Mouse (Mus musculus) heart, postnatal 0 days (tissue): ENCODE results near the gene Tulp4. TPM values are rescaled to one million over a fixed set of nuclear protein-coding genes. Genes with fewer than 3 reads are reported as not detected.
A peak's percentile ranks its signal among the peaks of the same experiment; 100 is the strongest.

Source experiments
- ATAC-seq: fragments of 200-750 bp; cut with Nextera tagmentation; 2 replicates; pipeline ENCODE4 v1.8.0; 2017; ENCODE audit warnings: low read depth, moderate number of reproducible peaks, moderate library complexity; ENCODE audit not compliant: insufficient read depth
- DNase-seq: peaks from one replicate; pipeline ENCODE4 v3.0.0-alpha.2; 2016; ENCODE audit warnings: low spot score
- H3K27ac ChIP-seq: fragments of 300-500 bp; sonication (generic); 2 replicates; pipeline ENCODE4 v1.5.1; 2014; ENCODE audit warnings: low read depth, mild to moderate bottlenecking
- H3K27me3 ChIP-seq: fragments of 300-500 bp; sonication (generic); 2 replicates; pipeline ENCODE4 v1.6.1; 2014; ENCODE audit warnings: low read length, mixed read lengths; ENCODE audit not compliant: control insufficient read depth, insufficient read depth
- H3K36me3 ChIP-seq: fragments of 300-500 bp; sonication (generic); replicated peaks from 2 replicates; pipeline ENCODE4 v1.6.1; 2014; ENCODE audit warnings: low read length, mixed read lengths; ENCODE audit not compliant: control insufficient read depth, insufficient read depth
- H3K4me1 ChIP-seq: fragments of 300-500 bp; sonication (generic); 2 replicates; pipeline ENCODE4 v1.6.1; 2014; ENCODE audit warnings: antibody characterized with exemption; ENCODE audit not compliant: control insufficient read depth, insufficient read depth
- H3K4me2 ChIP-seq: fragments of 300-500 bp; sonication (generic); 2 replicates; pipeline ENCODE4 v1.6.1; 2014; ENCODE audit warnings: low read depth, mild to moderate bottlenecking, low read length, moderate library complexity
- H3K4me3 ChIP-seq: fragments of 300-500 bp; sonication (generic); 2 replicates; pipeline ENCODE4 v1.5.1; 2014; ENCODE audit warnings: low read depth, low read length
- H3K9ac ChIP-seq: fragments of 300-500 bp; sonication (generic); replicated peaks from 2 replicates; pipeline ENCODE4 v1.6.1; 2014; ENCODE audit warnings: low read depth, low read length, mixed read lengths
- H3K9me3 ChIP-seq: fragments of 300-500 bp; sonication (generic); replicated peaks from 2 replicates; pipeline ENCODE4 v1.6.1; 2016; ENCODE audit warnings: low read length; ENCODE audit not compliant: control insufficient read depth
- CTCF ChIP-seq: IDR thresholded peaks from 2 replicates; pipeline ENCODE4 v1.5.1; 2016; ENCODE audit warnings: antibody characterized with exemption, control low read depth, low read depth
- EP300 ChIP-seq: IDR thresholded peaks from 2 replicates; pipeline ENCODE4 v1.6.1; 2016; ENCODE audit warnings: antibody characterized with exemption, low read depth
- WGBS: fragments of 180-500 bp; shearing (Covaris S2); extraction: QIAGEN DNeasy Blood & Tissue Kit; methylation state at CpG from one replicate; pipeline ENCODE4 v1.1.7; 2014; 5-methylcytosine and 5-hydroxymethylcytosine counted together
- polyA plus RNA-seq: library from polyadenylated mRNA; unstranded; fragments of >200 nt; fragmentation: Nextera tagmentation; extraction: Ambion mirVana; gene quantifications from 2 replicates; pipeline ENCODE4 v1.2.1, GENCODE M21; 2015
- total RNA-seq: library from RNA; depleted of rRNA; stranded (reverse); fragments of >200 nt; gene quantifications from 2 replicates; pipeline ENCODE4 v1.2.3, GENCODE M21; 2014; ENCODE audit warnings: low replicate concordance

Tulp4 gene
- total and polyA plus RNA-seq, 2 experiments from 2014 or later = 33.3 to 45.2 TPM

GRCm38 (mm10) chr17:6141344-6141743, 35.1 kb downstream of the Tulp4 start:
- H3K9me3 ChIP-seq = no peaks in the 10 kb centered on the region
- H3K9ac ChIP-seq = no peak overlapping the region
- H3K4me1 ChIP-seq = peaks cover 7% of the 10 kb centered on the region; the same call in 1 of the 2 replicates
- H3K27ac ChIP-seq = 0 out of 2 replicates have a peak overlapping the region, but pooled peaks have one; percentile 34
- no peak for ATAC-seq
- H3K4me2 ChIP-seq = no peak overlapping the region
- H3K4me3 ChIP-seq = no peak overlapping the region
- H3K36me3 ChIP-seq = peaks cover 16% of the 10 kb centered on the region
- no peaks in the 10 kb centered on the region for H3K27me3 ChIP-seq
- TF ChIP-seq CTCF (no peak), EP300 (no peak)
- DNase-seq = no peak
- 86% methylated on average over 2 of the region's 2 CpGs for WGBS

- Histone ChIP-seq H3K36me3 (peaks cover 12% of the 10 kb centered on the region), H3K27me3 (no peaks in the 10 kb centered on the region), H3K4me2 (no peak overlapping the region), H3K4me1 (peaks cover 7% of the 10 kb centered on the region; the same call in 1 of the 2 replicates), H3K4me3 (no peak overlapping the region), H3K27ac (no peak overlapping the region), H3K9ac (no peak overlapping the region), H3K9me3 (no peaks in the 10 kb centered on the region)
- ATAC-seq (no peak), DNase-seq (no peak)
- 67% methylated on average over 2 of the region's 2 CpGs for WGBS
- TF ChIP-seq EP300 = no peak
- no peak for TF ChIP-seq CTCF
Measured at GRCm38 (mm10) chr17:6145244-6145643, 39.0 kb downstream of the Tulp4 start.

- Histone ChIP-seq H3K9ac (no peak overlapping the region), H3K27ac (no peak overlapping the region), H3K9me3 (no peaks in the 10 kb centered on the region), H3K27me3 (no peaks in the 10 kb centered on the region), H3K36me3 (no peaks in the 10 kb centered on the region), H3K4me3 (no peak overlapping the region), H3K4me1 (no peaks in the 10 kb centered on the region), H3K4me2 (no peak overlapping the region)
- TF ChIP-seq EP300 = no peak
- no peak for TF ChIP-seq CTCF
- 88% methylated on average over 4 of the region's 4 CpGs for WGBS
- DNase-seq (no peak), ATAC-seq (no peak)
Measured at GRCm38 (mm10) chr17:6152941-6153340, 46.7 kb downstream of the Tulp4 start.

GRCm38 (mm10) chr17:6153581-6153980, 47.3 kb downstream of the Tulp4 start:
- no peak for TF ChIP-seq CTCF
- no peak for TF ChIP-seq EP300
- no peaks in the 10 kb centered on the region for H3K27me3 ChIP-seq
- no peak overlapping the region for H3K9ac ChIP-seq
- no peak for DNase-seq
- H3K27ac ChIP-seq = no peak overlapping the region
- no peaks in the 10 kb centered on the region for H3K9me3 ChIP-seq
- no peak overlapping the region for H3K4me2 ChIP-seq
- no peaks in the 10 kb centered on the region for H3K4me1 ChIP-seq
- ATAC-seq = no peak
- no peak overlapping the region for H3K4me3 ChIP-seq
- 66% methylated on average over 4 of the region's 4 CpGs for WGBS
- H3K36me3 ChIP-seq = no peaks in the 10 kb centered on the region

GRCm38 (mm10) chr17:6154366-6154765, 48.1 kb downstream of the Tulp4 start:
- Histone ChIP-seq H3K4me1 (no peaks in the 10 kb centered on the region), H3K9me3 (no peaks in the 10 kb centered on the region), H3K4me3 (no peak overlapping the region), H3K4me2 (no peak overlapping the region), H3K27me3 (no peaks in the 10 kb centered on the region), H3K36me3 (no peaks in the 10 kb centered on the region), H3K9ac (no peak overlapping the region), H3K27ac (no peak overlapping the region)
- 74% methylated on average over 4 of the region's 4 CpGs for WGBS
- TF ChIP-seq CTCF (no peak), EP300 (no peak)
- DNase-seq = no peak
- no peak for ATAC-seq

GRCm38 (mm10) chr17:6160495-6160894, 54.3 kb downstream of the Tulp4 start:
- no peaks in the 10 kb centered on the region for H3K9me3 ChIP-seq
- WGBS = 85% methylated on average over 6 of the region's 6 CpGs
- DNase-seq (no peak), ATAC-seq (no peak)
- no peak overlapping the region for H3K9ac ChIP-seq
- no peak overlapping the region for H3K4me3 ChIP-seq
- no peak overlapping the region for H3K27ac ChIP-seq
- H3K27me3 ChIP-seq = no peaks in the 10 kb centered on the region
- H3K4me2 ChIP-seq = no peak overlapping the region
- TF ChIP-seq CTCF (no peak), EP300 (no peak)
- H3K4me1 ChIP-seq = peaks cover 16% of the 10 kb centered on the region; the same call in 1 of the 2 replicates
- H3K36me3 ChIP-seq = no peaks in the 10 kb centered on the region
